Mouse (Mus musculus) hindbrain, embryonic 10.5 days (tissue): ENCODE data around the gene Hoxa6. TPM values are rescaled to one million over a fixed set of nuclear protein-coding genes. Genes with fewer than 3 reads are reported as not detected.

Experiments
- DNase-seq: peaks from one replicate; pipeline ENCODE4 v3.0.0-alpha.2; 2017; ENCODE audit warnings: low spot score
- H3K27ac ChIP-seq: fragments of 300-500 bp; sonication (generic); 2 replicates; pipeline ENCODE4 v1.5.1; 2016; ENCODE audit warnings: mild to moderate bottlenecking, moderate library complexity
- H3K27me3 ChIP-seq: fragments of 300-500 bp; sonication (generic); 2 replicates; pipeline ENCODE4 v1.6.1; 2016; ENCODE audit warnings: mild to moderate bottlenecking; ENCODE audit not compliant: poor library complexity, insufficient read depth, severe bottlenecking
- H3K36me3 ChIP-seq: fragments of 300-500 bp; sonication (generic); 2 replicates; pipeline ENCODE4 v1.6.1; 2016; ENCODE audit warnings: mild to moderate bottlenecking, moderate library complexity
- H3K4me1 ChIP-seq: fragments of 300-500 bp; sonication (generic); replicated peaks from 2 replicates; pipeline ENCODE4 v1.6.1; 2016; ENCODE audit warnings: mild to moderate bottlenecking
- H3K4me3 ChIP-seq: fragments of 300-500 bp; sonication (generic); 2 replicates; pipeline ENCODE4 v1.5.1; 2016; ENCODE audit warnings: mild to moderate bottlenecking, moderate library complexity
- H3K9me3 ChIP-seq: fragments of 300-500 bp; sonication (generic); 2 replicates; pipeline ENCODE4 v1.6.1; 2016; ENCODE audit warnings: mild to moderate bottlenecking, moderate library complexity
- WGBS: fragments of 180-500 bp; shearing (Covaris S2); methylation state at CpG from one replicate; pipeline ENCODE4 v1.1.7; 2016; 5-methylcytosine and 5-hydroxymethylcytosine counted together
- polyA plus RNA-seq: library from polyadenylated mRNA; unstranded; fragments of >200 nt; fragmentation: Nextera tagmentation; extraction: Ambion mirVana; gene quantifications from 2 replicates; pipeline ENCODE4 v1.2.1, GENCODE M21; 2016

Hoxa6 gene
- polyA plus RNA-seq, 1 experiment from 2014 or later: not detected

DNA sequence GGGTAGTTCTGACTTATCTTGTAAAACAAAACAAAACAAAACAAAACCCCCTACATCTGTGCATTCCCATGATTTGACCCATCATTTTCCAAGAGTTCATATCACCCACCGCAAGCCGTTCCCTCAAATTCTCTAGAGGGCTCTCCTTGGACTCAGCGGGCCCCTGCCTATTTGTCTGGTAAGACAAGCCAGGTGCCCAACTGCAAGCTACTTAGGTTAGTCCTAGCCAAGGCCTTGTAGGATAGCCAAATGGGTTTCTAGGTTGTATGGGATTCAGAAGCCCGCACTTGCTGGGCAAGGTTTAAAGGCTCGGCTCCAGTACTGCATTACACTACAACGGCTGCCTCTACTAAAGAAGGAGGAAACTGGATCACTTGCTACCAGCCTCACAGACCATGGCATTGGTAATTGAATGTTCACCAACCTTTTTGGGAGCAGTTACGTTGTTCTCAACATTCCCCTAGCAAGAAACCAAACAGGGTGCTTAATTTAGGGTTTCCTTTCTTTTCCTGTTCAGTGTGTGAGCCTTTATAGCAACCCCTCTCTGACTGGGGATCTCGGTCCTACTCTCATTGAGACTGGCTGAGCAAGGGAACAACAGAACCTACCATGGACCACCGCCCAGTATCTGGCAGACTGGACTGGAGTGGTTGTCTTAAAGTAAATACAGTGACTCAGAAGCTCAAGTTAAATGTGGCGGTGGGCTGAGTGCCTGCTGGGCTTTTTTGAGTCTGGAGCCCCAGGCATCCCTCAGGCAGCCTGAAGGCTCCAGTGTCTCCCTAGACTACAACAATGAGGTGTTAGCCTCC is 29.0 kb upstream of the Hoxa6 start:
- WGBS: 7% methylated on average over 10 of the region's 10 CpGs
- no peak for DNase-seq

DNA sequence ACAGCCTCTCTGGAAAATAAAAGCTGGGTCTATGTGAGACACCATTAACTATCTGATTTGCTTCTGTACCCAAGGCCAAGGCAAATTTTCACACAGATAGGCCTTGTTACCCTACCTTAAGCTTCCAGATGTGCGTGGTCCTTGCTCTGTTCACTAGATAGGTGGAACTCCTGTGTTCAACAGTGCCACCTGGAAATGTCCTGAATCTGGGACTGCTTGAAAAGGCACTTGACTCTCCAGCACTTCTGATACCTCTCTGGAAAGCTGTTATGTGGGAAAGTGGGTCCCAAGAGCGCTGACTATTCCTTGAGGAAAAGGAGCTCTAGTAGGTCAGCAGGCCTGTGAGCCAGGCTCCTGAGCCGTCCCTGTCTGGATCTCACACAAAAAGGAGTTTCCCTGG is 28.3 kb upstream of the Hoxa6 start:
- Histone ChIP-seq H3K27ac (no peak overlapping the region), H3K36me3 (no peaks in the 10 kb centered on the region), H3K4me1 (peaks cover 16% of the 10 kb centered on the region; the same call in 1 of the 2 replicates), H3K27me3 (peaks cover 100% of the 10 kb centered on the region), H3K4me3 (no peak overlapping the region), H3K9me3 (no peaks in the 10 kb centered on the region)
- whole genome bisulfite sequencing: 5% methylated on average over 3 of the region's 3 CpGs
- no peak for DNase-seq

More for the DNA sequence above, 29.0 kb upstream of the Hoxa6 start:
- H3K4me3 ChIP-seq: no peak overlapping the region
- H3K36me3 ChIP-seq: no peaks in the 10 kb centered on the region
- peaks cover 16% of the 10 kb centered on the region; the same call in 1 of the 2 replicates for H3K4me1 ChIP-seq
- H3K27me3 ChIP-seq: peaks cover 100% of the 10 kb centered on the region
- H3K9me3 ChIP-seq: no peaks in the 10 kb centered on the region
- H3K27ac ChIP-seq: no peak overlapping the region

DNA sequence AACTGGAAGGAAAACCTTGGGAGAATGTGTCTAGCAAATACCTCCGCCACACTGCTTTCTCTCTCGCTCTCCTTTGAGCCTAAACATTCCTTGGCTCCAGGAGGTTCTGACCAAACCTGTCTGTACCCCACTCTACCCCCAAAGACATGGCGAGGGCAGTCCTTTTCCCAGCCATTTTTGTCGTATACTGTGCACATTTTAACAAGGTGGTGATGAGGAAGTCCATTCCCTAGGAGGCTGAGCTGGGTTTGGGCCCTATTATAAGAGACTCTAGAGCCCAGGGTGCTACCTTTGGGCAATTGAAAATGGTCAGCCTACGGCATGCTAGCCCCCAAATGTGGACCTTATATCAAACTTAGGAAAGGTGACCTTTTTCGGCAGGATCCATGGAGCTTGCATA is 27.3 kb upstream of the Hoxa6 start:
- no peak for DNase-seq
- WGBS: 26% methylated on average over 6 of the region's 6 CpGs

DNA sequence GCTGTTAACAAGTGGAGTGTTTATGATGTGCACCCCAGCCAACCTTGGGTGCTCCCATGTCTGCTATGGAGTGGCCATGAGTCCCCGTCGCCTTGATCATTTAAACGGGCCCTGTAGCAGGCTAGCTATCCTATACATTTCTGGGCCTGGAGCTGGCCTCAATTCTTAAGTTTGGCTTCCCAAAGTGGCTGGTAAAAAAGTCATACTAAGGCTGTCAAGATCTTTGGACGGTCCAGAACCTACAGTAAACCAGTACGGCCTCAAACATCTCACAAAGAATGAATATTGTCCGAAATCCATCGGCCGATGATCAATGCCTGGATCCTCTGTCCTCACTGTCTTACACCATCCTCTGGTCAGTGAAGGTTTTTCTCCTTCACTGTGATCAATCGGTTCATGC is 26.7 kb upstream of the Hoxa6 start:
- WGBS: 24% methylated on average over 9 of the region's 9 CpGs
- no peak overlapping the region for H3K4me3 ChIP-seq
- no peaks in the 10 kb centered on the region for H3K9me3 ChIP-seq
- H3K4me1 ChIP-seq: peaks cover 15% of the 10 kb centered on the region
- no peak overlapping the region for H3K27ac ChIP-seq
- no peaks in the 10 kb centered on the region for H3K36me3 ChIP-seq
- peaks cover 100% of the 10 kb centered on the region for H3K27me3 ChIP-seq
- DNase-seq: no peak

More for the DNA sequence above, 27.3 kb upstream of the Hoxa6 start:
- Histone ChIP-seq H3K27ac (no peak overlapping the region), H3K27me3 (peaks cover 100% of the 10 kb centered on the region), H3K4me1 (peaks cover 16% of the 10 kb centered on the region; the same call in 1 of the 2 replicates), H3K4me3 (no peak overlapping the region), H3K9me3 (no peaks in the 10 kb centered on the region), H3K36me3 (no peaks in the 10 kb centered on the region)

DNA sequence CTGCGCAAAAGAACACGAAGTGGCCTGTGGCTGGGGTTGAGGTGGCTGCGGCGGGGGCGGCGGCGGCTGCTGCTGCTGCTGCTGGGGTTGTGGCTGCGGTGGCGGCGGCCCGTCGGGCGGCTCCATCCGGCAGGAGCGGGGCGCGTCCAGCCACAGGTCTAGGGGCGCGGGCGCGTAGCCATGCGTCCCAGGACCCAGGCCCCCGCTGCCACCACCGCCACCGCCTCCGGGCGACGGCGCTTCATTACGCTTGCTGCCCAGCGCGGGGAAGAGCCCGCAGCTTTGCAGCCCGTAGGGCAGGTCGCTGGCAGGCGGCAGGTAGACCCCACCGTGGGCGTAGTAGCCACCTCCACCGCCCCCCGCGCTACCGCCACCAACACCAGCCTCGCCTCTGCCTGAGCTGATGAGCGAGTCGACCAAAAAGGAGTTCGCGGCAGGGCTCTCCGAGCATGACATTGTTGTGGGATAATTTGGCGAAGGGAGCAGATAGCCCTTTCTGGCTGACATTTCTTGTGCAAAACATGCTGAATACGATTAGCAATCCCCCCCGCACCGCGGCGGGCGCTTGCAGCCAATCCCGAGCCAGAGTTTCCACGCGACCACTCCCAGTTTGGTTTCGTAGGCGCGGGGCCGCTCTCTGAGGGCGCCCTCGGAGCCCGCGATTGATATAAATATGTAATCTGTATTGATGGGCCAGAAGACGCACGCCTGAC is 26.1 kb upstream of the Hoxa6 start:
- Histone ChIP-seq H3K9me3 (no peaks in the 10 kb centered on the region), H3K4me3 (no peak overlapping the region), H3K36me3 (no peaks in the 10 kb centered on the region), H3K4me1 (peaks cover 12% of the 10 kb centered on the region), H3K27me3 (peaks cover 100% of the 10 kb centered on the region), H3K27ac (no peak overlapping the region)
- no peak for DNase-seq
- 2% methylated on average over 68 of the region's 68 CpGs for WGBS

DNA sequence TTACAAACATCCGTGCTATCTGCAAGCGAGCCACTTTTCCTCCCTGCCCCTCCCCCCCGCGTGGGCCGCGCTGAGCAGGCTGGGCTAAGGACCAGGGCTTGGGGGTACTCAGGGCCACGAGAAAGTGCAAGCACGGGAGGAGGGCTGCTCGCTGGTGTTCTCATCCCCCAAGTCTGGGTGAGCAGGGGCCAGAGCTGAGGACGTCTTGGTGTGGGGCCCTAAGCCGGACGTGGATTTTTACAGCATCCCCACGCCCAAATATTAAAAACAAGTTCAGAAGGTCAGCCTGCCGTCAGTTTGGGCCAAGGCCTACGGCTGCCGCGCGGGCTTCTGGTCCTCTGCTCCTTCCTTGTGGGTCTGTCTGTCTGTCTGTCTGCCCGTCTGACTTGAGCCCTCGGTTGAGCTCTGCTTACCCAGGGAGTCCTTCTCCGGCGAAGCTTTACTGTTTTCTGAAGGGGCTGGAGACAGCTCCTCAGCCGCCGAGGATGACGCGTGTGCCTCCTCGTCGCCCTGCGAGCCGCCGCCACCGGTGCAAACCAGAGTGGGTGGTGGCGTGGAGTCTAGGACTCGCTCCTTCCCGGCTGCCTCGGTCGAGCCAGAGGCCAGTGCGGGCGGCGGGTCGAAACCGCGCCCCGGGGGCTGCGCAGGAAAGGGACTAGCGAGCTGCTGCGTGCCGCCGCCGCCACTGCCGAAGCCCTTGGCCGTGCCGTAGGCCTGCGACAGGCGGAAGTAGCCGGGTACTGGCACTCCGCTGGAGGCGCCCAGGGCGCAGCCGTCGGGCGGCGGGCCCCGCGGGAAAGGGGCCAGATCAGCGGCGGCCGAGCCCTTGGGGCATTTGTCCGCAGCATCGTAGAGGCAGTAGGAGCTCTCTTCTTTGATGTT is 25.3 kb upstream of the Hoxa6 start:
- DNase-seq: no peak
- no peak overlapping the region for H3K27ac ChIP-seq
- WGBS: 1% methylated on average over 70 of the region's 70 CpGs
- H3K36me3 ChIP-seq: no peaks in the 10 kb centered on the region
- peaks cover 12% of the 10 kb centered on the region for H3K4me1 ChIP-seq
- peaks cover 100% of the 10 kb centered on the region for H3K27me3 ChIP-seq
- H3K9me3 ChIP-seq: no peaks in the 10 kb centered on the region
- no peak overlapping the region for H3K4me3 ChIP-seq

DNA sequence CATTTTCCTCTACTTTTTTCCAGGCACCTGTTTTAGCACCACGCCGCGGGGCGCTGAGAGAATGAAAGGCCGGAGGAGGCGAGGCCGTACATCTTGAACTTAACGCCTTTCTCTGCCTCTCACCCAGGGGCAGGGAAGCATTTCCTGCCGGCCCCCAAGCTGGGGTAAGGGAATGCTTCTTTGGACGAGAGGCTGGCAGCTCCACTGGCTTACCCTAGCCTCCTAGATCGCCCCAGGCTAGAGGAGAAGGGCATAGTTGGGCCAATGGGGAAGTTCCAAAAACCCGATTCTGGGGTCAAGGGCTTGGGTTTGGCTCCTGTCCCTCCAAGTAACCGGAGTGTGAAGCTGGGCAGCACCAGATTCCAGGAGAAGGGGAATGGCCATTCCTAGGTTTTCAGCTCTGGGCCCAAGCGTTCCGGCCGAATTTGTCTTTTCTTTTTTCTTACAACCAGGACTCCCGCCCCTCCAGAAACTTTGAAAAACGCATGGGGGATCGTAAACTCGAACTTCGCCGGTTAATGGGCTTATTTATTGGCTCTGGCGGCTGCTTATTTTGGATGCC is 24.5 kb upstream of the Hoxa6 start:
- Histone ChIP-seq H3K27ac (no peak overlapping the region), H3K4me1 (peaks cover 12% of the 10 kb centered on the region), H3K27me3 (peaks cover 100% of the 10 kb centered on the region), H3K9me3 (no peaks in the 10 kb centered on the region), H3K36me3 (no peaks in the 10 kb centered on the region), H3K4me3 (no peak overlapping the region)
- WGBS: 1% methylated on average over 23 of the region's 23 CpGs
- no peak for DNase-seq

DNA sequence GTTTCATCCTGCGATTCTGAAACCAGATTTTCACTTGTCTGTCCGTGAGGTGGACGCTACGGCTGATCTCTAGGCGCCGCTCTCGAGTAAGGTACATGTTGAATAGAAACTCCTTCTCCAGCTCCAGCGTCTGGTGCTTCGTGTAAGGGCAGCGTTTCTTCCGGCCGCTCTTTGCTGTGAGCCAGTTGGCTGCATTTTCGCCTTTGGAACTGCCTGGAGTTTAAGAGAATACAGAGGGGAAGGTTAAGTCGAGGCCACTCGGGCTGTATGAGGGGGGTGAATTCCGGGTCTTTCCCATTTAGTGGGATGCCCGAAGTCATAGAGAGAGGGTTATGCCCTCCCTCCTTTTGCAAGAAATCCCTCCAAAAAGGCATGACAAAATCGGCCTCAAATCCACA is 24.0 kb upstream of the Hoxa6 start:
- Histone ChIP-seq H3K36me3 (no peaks in the 10 kb centered on the region), H3K27ac (no peak overlapping the region), H3K27me3 (peaks cover 100% of the 10 kb centered on the region), H3K4me3 (no peak overlapping the region), H3K4me1 (peaks cover 12% of the 10 kb centered on the region), H3K9me3 (no peaks in the 10 kb centered on the region)
- DNase-seq: no peak
- WGBS: under 1% methylated on average over 18 of the region's 18 CpGs

DNA sequence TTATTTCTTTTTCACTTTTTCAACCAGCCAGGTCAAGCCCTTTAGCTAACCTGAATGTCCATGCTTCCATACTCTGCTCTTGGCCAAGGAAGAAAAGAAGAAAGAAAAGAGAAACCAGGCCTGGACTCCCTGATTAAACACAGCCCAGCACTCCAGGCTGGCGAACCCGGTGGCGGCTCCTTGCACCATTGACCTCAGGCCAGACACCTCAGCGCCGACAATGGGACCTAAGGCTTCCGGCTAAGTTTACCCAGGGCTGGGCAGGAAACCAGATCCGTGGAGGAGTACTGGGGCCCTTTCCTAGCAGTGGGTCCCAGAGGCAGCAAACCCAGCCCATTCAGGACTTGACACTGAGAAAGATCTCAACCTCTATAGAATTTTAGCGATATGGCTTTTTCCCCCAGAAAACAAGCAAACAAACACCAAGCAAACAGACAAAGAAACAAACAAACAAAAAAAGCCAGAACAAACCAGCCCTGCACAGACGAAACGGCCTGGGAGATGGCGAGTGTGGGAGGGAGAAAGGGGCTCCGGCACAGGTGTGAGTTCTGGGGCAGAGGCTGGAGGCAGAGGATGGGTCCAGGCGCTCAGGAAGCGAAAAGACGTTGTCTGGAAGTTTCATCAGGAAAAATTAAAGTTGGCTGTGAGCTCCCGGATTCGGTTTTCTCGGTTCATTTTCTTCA is 23.5 kb upstream of the Hoxa6 start:
- no peak overlapping the region for H3K4me3 ChIP-seq
- H3K27ac ChIP-seq: no peak overlapping the region
- WGBS: 2% methylated on average over 18 of the region's 18 CpGs
- H3K27me3 ChIP-seq: peaks cover 100% of the 10 kb centered on the region
- no peaks in the 10 kb centered on the region for H3K9me3 ChIP-seq
- no peak for DNase-seq
- H3K4me1 ChIP-seq: peaks cover 12% of the 10 kb centered on the region
- H3K36me3 ChIP-seq: no peaks in the 10 kb centered on the region

DNA sequence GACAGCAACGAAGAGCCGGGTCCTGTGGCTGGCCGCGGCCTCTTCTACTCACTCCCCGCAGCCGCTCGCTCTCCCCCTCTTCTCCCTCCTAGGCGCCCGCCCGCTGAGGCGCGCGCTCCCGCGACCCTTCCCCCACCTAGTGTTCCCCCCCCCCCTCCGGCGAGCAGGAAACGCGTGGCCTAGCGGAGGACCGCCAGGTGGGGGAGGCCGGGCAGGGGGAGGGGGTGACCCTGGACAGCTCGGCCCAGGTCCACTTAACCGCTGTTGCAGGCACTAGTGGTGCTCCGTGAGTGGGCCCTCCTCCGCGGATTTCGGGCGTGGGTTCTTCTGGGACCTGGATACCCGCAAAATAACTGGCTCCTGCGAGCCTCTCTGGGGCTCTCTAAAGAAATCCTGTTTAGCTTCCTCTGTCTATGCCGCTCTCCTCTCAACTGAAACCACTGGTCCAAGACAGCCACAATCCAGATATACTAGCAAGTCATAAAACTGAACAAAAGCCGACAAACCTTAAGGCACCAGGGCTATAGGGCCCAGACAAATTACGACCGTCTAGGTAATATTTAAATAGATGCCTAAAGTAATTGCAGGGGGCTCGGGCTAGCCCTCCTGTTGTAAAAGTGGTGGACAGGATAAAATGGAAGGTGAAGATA is 22.1 kb upstream of the Hoxa6 start, which contains the start of gene Hoxa9:
Gene Hoxa9 (minus strand): TSS at position 574 of the 650 bp plus-strand sequence.
- H3K27me3 ChIP-seq: peaks cover 100% of the 10 kb centered on the region
- DNase-seq: no peak
- no peaks in the 10 kb centered on the region for H3K9me3 ChIP-seq
- peaks cover 16% of the 10 kb centered on the region for H3K4me1 ChIP-seq
- 1% methylated on average over 29 of the region's 36 CpGs for WGBS
- H3K36me3 ChIP-seq: no peaks in the 10 kb centered on the region
- H3K4me3 ChIP-seq: no peak within 1 kb of the TSS
- H3K27ac ChIP-seq: no peak within 1 kb of the TSS

DNA sequence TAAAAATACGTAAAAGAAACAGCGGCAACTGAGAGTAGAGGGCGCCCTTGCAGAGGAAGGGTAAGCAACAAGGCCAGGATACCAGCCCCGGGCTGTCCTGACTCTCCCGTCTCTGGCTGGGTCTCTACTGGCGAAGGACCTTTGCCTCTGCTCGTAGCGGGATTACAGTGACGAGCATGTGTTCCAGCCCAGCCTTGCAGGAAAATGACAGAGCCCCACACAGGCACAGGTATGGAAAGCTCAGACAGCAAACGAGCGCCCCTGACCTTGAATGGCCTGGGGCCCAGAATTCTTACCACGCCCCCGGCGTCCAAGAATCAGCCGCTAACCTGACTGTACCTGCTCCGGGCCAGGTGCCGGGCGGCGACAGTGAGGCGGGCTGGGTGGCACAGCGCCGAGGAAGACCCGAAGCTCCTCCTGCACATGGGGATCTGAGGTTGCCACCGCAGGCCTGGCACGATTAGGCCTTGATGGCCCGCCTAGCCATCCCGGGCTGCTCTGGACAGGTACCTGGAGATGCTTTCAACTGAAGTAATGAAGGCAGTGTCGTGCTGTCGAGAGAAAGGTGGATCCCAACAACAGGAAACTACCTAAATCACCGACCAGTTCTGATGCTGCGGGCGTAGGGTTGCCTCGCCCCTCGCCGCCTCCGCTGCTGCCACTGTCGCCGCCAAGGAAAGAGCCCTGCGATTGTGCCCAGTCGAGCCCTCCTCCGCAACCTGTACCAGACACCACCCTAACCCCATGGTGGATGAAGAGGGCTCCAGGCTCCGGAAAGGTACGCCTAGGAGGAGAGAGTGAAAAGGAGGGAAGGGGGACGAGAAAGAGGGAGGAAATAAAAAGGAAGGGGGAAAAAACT is 21.3 kb upstream of the Hoxa6 start:
- Histone ChIP-seq H3K9me3 (no peaks in the 10 kb centered on the region), H3K36me3 (no peaks in the 10 kb centered on the region), H3K27ac (no peak overlapping the region), H3K4me1 (peaks cover 16% of the 10 kb centered on the region), H3K4me3 (no peak overlapping the region), H3K27me3 (peaks cover 100% of the 10 kb centered on the region)
- no peak for DNase-seq
- WGBS: 1% methylated on average over 44 of the region's 44 CpGs
